Mouse (Mus musculus) hindlimb bud, embryonic 11.5 days (tissue): Measurements from ENCODE around the gene Dusp14.

Source experiments
- DNase-seq: peaks from one replicate; pipeline ENCODE4 v3.0.0-alpha.2; 2012; ENCODE audit warnings: low read depth, low spot score; ENCODE audit errors: extremely low spot score

Dusp14 gene

DNA sequence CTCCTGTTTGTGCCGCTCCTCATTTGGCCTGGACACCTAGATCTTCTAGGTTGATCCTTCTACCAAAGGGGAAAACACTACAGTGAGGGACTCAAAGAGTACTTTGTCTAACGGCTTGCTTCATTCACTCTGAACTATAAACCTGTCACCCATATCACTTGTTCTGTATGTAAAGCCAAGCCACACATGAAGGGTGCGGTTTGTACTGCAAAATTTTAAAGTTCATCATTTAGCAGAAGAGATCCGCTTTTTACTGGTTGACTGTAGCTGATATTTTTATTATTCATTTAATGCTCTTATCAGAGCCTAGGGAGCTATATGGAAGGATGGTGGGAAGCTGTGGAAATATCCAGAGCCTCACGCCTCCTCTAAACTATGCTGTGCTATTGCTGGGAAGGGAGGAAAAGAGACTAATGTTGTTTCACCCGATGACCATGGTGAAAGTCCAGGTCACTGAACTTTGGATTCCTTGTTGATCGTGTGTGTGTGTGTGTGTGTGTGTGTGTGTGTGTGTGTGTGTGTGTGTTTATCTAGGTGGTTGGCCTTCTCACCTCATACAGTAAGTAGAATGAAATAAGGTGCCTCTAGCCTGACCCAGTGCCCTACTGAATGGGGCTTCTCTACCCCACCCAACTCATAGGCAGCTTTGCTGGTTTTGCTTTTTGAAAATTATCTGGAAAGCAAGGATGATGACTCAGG, 52.1 kb downstream of the Dusp14 start:
- DNase-seq, result no peak

DNA sequence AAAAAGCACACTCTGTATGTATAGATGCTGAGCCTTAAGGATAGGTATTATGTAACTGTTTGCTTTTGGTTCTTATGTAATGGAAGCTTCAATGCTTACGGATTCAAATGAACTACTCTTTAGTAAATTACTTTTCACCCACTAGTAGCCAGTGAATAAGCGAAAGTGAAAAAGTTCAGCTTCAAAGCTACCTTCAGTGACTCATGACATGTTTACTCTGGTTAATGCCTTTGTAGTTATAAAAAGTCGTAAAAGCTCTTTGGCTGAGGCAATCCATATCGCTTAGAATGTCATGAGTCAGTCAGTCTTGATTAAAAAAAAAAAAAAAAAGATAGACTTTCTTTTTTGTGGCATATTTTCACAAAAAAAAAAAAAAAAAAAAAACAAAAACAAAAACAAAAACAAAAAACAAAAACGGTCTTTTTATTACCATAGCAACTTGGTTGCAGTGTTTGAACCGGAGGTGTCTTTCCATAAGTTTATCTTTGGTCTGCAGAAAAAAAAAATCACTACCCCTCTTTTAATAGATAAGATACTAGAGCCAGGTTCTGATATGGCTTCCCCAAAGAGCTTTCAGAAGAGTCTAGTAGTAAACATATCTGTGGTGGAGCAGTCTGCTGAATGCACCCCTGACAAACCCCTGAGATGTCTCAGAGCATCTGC, 52.8 kb downstream of the Dusp14 start:
- DNase-seq, result no peak

DNA sequence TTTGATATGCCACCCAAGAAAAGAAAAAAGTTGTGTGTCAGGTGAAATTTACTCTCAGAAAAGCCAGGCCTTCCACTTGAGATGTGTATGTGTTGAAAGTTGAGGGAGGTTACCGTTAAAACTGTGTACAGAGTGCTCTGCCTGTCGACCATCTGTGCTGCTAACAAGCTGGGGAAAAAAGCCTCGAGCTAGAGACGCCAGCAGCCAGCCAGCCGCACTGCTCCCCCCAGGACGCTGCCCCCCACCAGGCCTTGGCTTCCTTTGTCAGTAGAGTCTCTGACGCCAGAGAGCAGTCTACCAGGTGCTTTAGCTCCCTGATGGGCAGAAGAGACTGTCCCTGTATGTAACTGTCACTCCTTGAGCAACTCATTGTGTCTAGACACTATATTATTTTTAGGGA, 56.0 kb downstream of the Dusp14 start:
- no peak for DNase-seq

DNA sequence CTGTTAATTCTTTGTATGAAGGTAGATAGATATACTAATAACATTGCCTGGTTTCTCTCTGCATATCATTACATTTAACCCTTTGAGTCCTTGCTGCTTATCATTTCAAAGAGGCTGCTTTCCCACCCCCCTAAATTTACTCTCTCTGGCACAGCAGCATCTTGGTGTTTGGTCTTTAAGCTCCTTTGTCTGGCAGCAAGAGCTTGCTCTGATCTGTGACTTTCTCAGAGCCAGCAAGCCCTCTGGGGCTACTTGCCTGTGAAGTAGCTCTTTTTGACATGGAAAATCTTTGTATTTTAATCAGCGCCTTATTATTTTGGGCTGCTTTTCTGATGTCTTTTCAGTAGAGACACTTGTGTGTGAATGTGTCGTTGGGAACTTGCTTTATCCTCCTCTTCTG, 57.5 kb downstream of the Dusp14 start:
- no peak for DNase-seq

DNA sequence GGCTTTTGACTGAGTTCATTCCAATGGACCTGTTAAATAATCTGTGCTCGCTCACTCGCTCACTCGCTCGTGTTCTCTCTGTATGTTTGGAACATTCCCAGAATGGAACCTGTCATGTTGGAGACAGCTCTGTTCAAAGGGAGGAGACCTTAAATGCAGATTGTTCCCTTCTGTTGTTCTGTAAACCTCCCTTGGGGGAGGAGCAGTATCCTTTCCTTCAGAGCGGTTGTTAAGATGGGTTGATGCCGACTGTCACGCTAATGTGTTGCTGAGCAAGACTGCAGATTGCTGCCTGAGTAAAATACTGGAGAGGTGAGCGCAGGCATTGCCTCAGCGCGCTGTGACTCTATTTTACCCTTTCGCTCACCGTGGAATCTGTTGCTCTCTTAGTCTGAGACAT, 58.0 kb downstream of the Dusp14 start:
- DNase-seq, result no peak

DNA sequence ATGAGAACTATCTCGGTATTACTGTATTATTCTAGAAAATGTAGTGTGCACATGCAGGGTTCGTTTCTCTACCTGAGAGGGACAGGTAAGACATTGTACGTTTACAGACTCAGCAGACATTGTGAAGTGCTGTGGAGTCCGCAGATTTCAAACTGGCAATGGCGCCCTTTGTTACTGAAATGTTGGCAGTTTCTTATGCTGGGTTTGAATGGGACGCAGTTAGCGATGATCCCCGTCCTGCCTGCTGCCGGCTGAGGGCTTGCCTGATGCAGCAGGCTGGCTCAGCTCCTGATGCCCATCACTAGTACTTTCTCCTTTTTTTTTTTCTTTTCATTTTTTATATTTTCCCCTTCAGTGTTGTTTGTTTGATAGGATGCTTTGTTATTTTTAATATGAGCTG, 58.6 kb downstream of the Dusp14 start:
- no peak for DNase-seq

DNA sequence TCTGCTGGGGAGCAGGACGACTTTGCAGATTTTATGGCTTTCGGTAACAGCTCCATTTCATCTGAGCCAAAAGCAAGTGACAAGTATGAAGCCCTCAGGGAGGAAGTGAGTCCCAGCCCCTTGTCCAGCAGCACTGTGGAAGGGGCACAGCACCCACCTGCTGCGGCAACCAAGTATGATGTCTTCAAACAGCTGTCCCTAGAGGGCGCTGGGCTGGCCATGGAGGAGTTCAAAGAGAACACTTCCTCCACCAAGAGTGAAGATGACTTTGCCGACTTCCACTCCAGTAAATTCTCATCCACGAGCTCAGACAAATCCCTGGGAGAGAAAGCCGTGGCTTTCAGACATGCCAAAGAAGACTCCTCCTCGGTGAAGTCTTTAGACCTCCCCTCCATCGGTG, 60.1 kb downstream of the Dusp14 start:
- DNase-seq, result no peak

DNA sequence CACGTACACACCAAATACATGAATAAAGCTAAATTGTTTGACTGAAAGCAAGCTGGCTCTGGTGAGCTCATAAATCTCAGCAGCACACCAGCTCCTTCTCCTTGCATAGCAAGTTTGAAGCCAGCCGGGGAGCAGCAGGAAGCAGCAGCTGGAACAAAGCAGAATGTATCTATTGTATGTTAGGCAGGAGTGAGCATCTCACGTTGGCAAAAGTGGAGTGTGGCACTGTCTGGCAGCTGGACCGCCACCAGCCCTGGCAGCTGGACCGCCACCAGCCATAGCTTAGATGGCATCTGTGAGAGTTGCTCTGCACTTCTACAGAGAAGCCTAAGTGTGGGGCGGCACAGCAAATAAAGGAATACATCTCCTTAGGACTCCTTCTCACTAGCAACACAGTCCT, 65.1 kb downstream of the Dusp14 start:
- DNase-seq, result no peak

DNA sequence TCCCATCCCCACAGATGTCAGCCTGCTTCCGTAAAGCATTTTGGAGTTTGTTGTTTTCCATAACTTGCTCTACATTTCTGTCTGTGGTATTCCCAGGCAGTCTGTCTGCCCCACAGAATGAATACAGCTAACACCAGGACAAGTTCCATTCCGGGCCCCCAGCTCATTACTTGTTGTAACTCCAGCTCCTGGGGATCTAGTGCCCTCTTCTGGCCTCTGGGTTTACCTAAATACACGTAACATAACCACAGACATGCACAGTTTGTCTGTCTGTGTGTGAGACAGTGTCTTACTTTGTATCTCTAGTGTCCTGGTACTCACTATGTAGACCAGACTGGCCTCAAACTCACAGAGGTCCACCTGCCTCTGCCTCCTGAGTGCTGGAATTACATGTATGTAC, 67.8 kb downstream of the Dusp14 start:
- DNase-seq, result no peak

DNA sequence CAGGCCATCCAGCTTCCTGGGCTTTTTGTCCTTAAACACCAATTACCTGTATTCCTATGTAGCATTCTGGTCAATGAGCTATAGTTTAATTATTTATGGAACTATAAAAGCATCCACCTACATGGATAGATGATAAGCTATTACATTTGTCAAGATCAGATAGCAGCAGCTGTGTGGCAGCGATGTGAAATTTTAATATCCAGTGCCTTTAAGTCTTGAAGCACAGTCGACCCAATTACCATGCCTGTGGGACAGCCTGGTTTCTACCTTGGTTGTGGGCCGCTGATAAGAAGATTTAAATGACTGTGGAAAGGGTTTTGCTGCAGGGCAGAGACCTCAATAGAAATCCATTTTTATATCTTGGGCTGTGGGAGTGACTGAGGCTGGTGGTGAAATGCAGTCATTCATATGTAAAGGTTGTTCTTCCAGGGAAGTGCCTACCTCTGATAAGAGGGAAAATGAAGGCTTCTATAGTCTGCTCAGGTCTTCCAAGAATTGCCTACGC, 69.6 kb downstream of the Dusp14 start:
- no peak for DNase-seq

DNA sequence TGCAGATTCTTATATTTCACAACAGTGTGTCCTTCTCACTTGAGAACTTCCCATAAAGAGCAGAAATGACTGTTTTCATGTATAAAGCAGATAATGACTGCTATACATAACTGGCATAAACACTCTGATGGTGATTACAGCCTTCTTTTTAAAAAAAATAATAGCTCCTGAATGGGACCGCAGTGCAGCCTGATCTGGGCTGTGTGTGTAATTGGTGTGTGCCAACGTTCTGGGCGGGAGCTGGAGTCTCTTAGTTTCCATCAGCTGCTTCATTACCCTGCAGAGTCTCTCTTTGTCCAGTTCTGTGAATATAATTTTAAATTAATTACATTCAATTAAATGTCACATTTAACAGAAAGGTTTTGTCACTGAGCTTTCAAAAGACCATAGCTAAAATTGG, 70.1 kb downstream of the Dusp14 start:
- DNase-seq, result no peak
